Mouse (Mus musculus) neural tube, embryonic 15.5 days (tissue): ENCODE results near the gene Pla2r1. TPM values are rescaled to one million over a fixed set of nuclear protein-coding genes. Genes with fewer than 3 reads are reported as not detected.
A peak's percentile ranks its signal among the peaks of the same experiment; 100 is the strongest.

Experiments
- ATAC-seq: fragments of 200-750 bp; cut with Nextera tagmentation; 2 replicates; pipeline ENCODE4 v1.8.0; 2017; ENCODE audit warnings: mild to moderate bottlenecking, moderate TSS enrichment, moderate library complexity; ENCODE audit not compliant: low FRiP score
- H3K27ac ChIP-seq: fragments of 300-500 bp; sonication (generic); replicated peaks from 2 replicates; pipeline ENCODE4 v1.5.1; 2015; ENCODE audit warnings: mild to moderate bottlenecking, inconsistent platforms
- H3K27me3 ChIP-seq: fragments of 300-500 bp; sonication (generic); replicated peaks from 2 replicates; pipeline ENCODE4 v1.6.1; 2015; ENCODE audit warnings: inconsistent platforms
- H3K36me3 ChIP-seq: fragments of 300-500 bp; sonication (generic); 2 replicates; pipeline ENCODE4 v1.6.1; 2015; ENCODE audit warnings: inconsistent platforms
- H3K4me1 ChIP-seq: fragments of 300-500 bp; sonication (generic); 2 replicates; pipeline ENCODE4 v1.6.1; 2015; ENCODE audit warnings: inconsistent platforms
- H3K4me2 ChIP-seq: fragments of 300-500 bp; sonication (generic); 2 replicates; pipeline ENCODE4 v1.6.1; 2015; ENCODE audit warnings: inconsistent platforms, mild to moderate bottlenecking, moderate library complexity
- H3K4me3 ChIP-seq: fragments of 300-500 bp; sonication (generic); replicated peaks from 2 replicates; pipeline ENCODE4 v1.5.1; 2015; ENCODE audit warnings: mild to moderate bottlenecking, inconsistent platforms
- H3K9ac ChIP-seq: fragments of 300-500 bp; sonication (generic); replicated peaks from 2 replicates; pipeline ENCODE4 v1.6.1; 2015; ENCODE audit warnings: mild to moderate bottlenecking, inconsistent platforms
- H3K9me3 ChIP-seq: fragments of 300-500 bp; sonication (generic); replicated peaks from 2 replicates; pipeline ENCODE4 v1.6.1; 2016; ENCODE audit warnings: inconsistent platforms
- WGBS: fragments of 180-500 bp; shearing (Covaris S2); methylation state at CpG from one replicate; pipeline ENCODE4 v1.1.7; 2015; ENCODE audit warnings: mixed read lengths; 5-methylcytosine and 5-hydroxymethylcytosine counted together
- polyA plus RNA-seq: library from polyadenylated mRNA; unstranded; fragments of >200 nt; fragmentation: Nextera tagmentation; extraction: Ambion mirVana; gene quantifications from 2 replicates; pipeline ENCODE4 v1.2.1, GENCODE M21; 2015

Gene Pla2r1
- polyA plus RNA-seq, 1 experiment from 2014 or later: 0.37 TPM

GRCm38 (mm10) chr2:60392286-60392685 lies 160.8 kb downstream of the Pla2r1 start:
- Histone ChIP-seq H3K27me3 (no peaks in the 10 kb centered on the region), H3K9ac (no peak overlapping the region), H3K27ac (no peak overlapping the region), H3K4me2 (no peak overlapping the region), H3K9me3 (no peaks in the 10 kb centered on the region), H3K36me3 (no peaks in the 10 kb centered on the region), H3K4me3 (no peak overlapping the region), H3K4me1 (no peaks in the 10 kb centered on the region)
- WGBS: 89% methylated on average over 4 of the region's 4 CpGs
- no peak for ATAC-seq

GRCm38 (mm10) chr2:60387363-60387762 lies 165.7 kb downstream of the Pla2r1 start:
- H3K36me3 ChIP-seq: no peaks in the 10 kb centered on the region
- H3K27ac ChIP-seq: no peak overlapping the region
- no peak overlapping the region for H3K4me3 ChIP-seq
- H3K4me2 ChIP-seq: no peak overlapping the region
- peaks cover 6% of the 10 kb centered on the region; the same call in 1 of the 2 replicates for H3K27me3 ChIP-seq
- WGBS: 79% methylated on average over 3 of the region's 3 CpGs
- H3K9me3 ChIP-seq: no peaks in the 10 kb centered on the region
- H3K9ac ChIP-seq: no peak overlapping the region
- H3K4me1 ChIP-seq: peaks cover 10% of the 10 kb centered on the region
- ATAC-seq: no peak

- no peak overlapping the region for H3K27ac ChIP-seq
- H3K36me3 ChIP-seq: no peaks in the 10 kb centered on the region
- H3K4me2 ChIP-seq: no peak overlapping the region
- no peak overlapping the region for H3K4me3 ChIP-seq
- H3K27me3 ChIP-seq: peaks cover 10% of the 10 kb centered on the region; the same call in 1 of the 2 replicates
- no peak for ATAC-seq
- no peaks in the 10 kb centered on the region for H3K9me3 ChIP-seq
- WGBS: 92% methylated on average over 2 of the region's 2 CpGs
- H3K9ac ChIP-seq: no peak overlapping the region
- peaks cover 10% of the 10 kb centered on the region for H3K4me1 ChIP-seq
These were observed 166.3 kb downstream of the Pla2r1 start for GRCm38 (mm10) chr2:60386835-60387234.

- H3K4me1 ChIP-seq: peaks cover 10% of the 10 kb centered on the region
- H3K4me3 ChIP-seq: no peak overlapping the region
- no peaks in the 10 kb centered on the region for H3K9me3 ChIP-seq
- no peak overlapping the region for H3K4me2 ChIP-seq
- H3K9ac ChIP-seq: no peak overlapping the region
- peaks cover 10% of the 10 kb centered on the region; the same call in 1 of the 2 replicates for H3K27me3 ChIP-seq
- ATAC-seq: no peak
- no peak overlapping the region for H3K27ac ChIP-seq
- H3K36me3 ChIP-seq: no peaks in the 10 kb centered on the region
These were observed 168.4 kb downstream of the Pla2r1 start for GRCm38 (mm10) chr2:60384763-60385085.

- no peak overlapping the region for H3K4me3 ChIP-seq
- H3K4me1 ChIP-seq: peaks cover 10% of the 10 kb centered on the region
- no peak overlapping the region for H3K27ac ChIP-seq
- H3K9me3 ChIP-seq: no peaks in the 10 kb centered on the region
- no peak overlapping the region for H3K4me2 ChIP-seq
- no peak overlapping the region for H3K9ac ChIP-seq
- peaks cover 10% of the 10 kb centered on the region; the same call in 1 of the 2 replicates for H3K27me3 ChIP-seq
- no peak for ATAC-seq
- WGBS: 51% methylated on average over 7 of the region's 7 CpGs
- H3K36me3 ChIP-seq: no peaks in the 10 kb centered on the region
These were observed 168.9 kb downstream of the Pla2r1 start for GRCm38 (mm10) chr2:60384083-60384762.

- H3K36me3 ChIP-seq: no peaks in the 10 kb centered on the region
- H3K4me3 ChIP-seq: peak within 1 kb of the TSS; percentile 60
- ATAC-seq: peak; percentile 97
- no peak within 1 kb of the TSS for H3K27ac ChIP-seq
- WGBS: under 1% methylated on average over 46 of the region's 46 CpGs
- H3K27me3 ChIP-seq: peaks cover 10% of the 10 kb centered on the region; the same call in 1 of the 2 replicates
- peaks cover 10% of the 10 kb centered on the region for H3K4me1 ChIP-seq
- no peaks in the 10 kb centered on the region for H3K9me3 ChIP-seq
- H3K4me2 ChIP-seq: peak within 1 kb of the TSS; percentile 89
- H3K9ac ChIP-seq: peak within 1 kb of the TSS; percentile 30
These were observed 170.0 kb downstream of the Pla2r1 start, which contains the start of gene Ly75 for GRCm38 (mm10) chr2:60382858-60383669. Ly75 (minus strand) TSS chr2:60383303.

- Histone ChIP-seq H3K36me3 (no peaks in the 10 kb centered on the region), H3K4me2 (peak overlapping the region; percentile 89), H3K27ac (no peak overlapping the region), H3K4me1 (peaks cover 10% of the 10 kb centered on the region), H3K27me3 (peaks cover 10% of the 10 kb centered on the region; the same call in 1 of the 2 replicates), H3K9me3 (no peaks in the 10 kb centered on the region), H3K4me3 (peak overlapping the region; percentile 60), H3K9ac (no peak overlapping the region)
- no peak for ATAC-seq
- 76% methylated on average over 3 of the region's 3 CpGs for WGBS
These were observed 170.8 kb downstream of the Pla2r1 start for GRCm38 (mm10) chr2:60382346-60382745.

- Histone ChIP-seq H3K4me3 (no peak overlapping the region), H3K27ac (no peak overlapping the region), H3K9me3 (no peaks in the 10 kb centered on the region), H3K36me3 (no peaks in the 10 kb centered on the region), H3K4me1 (no peaks in the 10 kb centered on the region), H3K4me2 (no peak overlapping the region), H3K27me3 (peaks cover 3% of the 10 kb centered on the region; the same call in 1 of the 2 replicates), H3K9ac (no peak overlapping the region)
- ATAC-seq: no peak
- 88% methylated on average over 5 of the region's 5 CpGs for WGBS
These were observed 175.8 kb downstream of the Pla2r1 start for GRCm38 (mm10) chr2:60377260-60377659.

GRCm38 (mm10) chr2:60375608-60376107 lies 177.4 kb downstream of the Pla2r1 start:
- Histone ChIP-seq H3K27ac (no peak overlapping the region), H3K4me2 (no peak overlapping the region), H3K9ac (no peak overlapping the region), H3K9me3 (no peaks in the 10 kb centered on the region), H3K4me1 (no peaks in the 10 kb centered on the region), H3K4me3 (no peak overlapping the region), H3K27me3 (no peaks in the 10 kb centered on the region), H3K36me3 (no peaks in the 10 kb centered on the region)
- WGBS: 94% methylated on average over 15 of the region's 15 CpGs
- no peak for ATAC-seq

GRCm38 (mm10) chr2:60375126-60375525 lies 178.0 kb downstream of the Pla2r1 start:
- no peaks in the 10 kb centered on the region for H3K9me3 ChIP-seq
- WGBS: 93% methylated on average over 8 of the region's 8 CpGs
- H3K9ac ChIP-seq: no peak overlapping the region
- H3K4me3 ChIP-seq: no peak overlapping the region
- H3K27me3 ChIP-seq: no peaks in the 10 kb centered on the region
- H3K4me2 ChIP-seq: no peak overlapping the region
- no peaks in the 10 kb centered on the region for H3K36me3 ChIP-seq
- H3K27ac ChIP-seq: no peak overlapping the region
- ATAC-seq: no peak
- H3K4me1 ChIP-seq: no peaks in the 10 kb centered on the region

- no peak for ATAC-seq
- 89% methylated on average over 5 of the region's 5 CpGs for WGBS
- no peak overlapping the region for H3K4me2 ChIP-seq
- H3K9ac ChIP-seq: no peak overlapping the region
- H3K4me3 ChIP-seq: no peak overlapping the region
- H3K27ac ChIP-seq: no peak overlapping the region
- no peaks in the 10 kb centered on the region for H3K27me3 ChIP-seq
- H3K4me1 ChIP-seq: no peaks in the 10 kb centered on the region
- no peaks in the 10 kb centered on the region for H3K9me3 ChIP-seq
- H3K36me3 ChIP-seq: no peaks in the 10 kb centered on the region
These were observed 182.9 kb downstream of the Pla2r1 start for GRCm38 (mm10) chr2:60370188-60370587.

- Histone ChIP-seq H3K27ac (no peak overlapping the region), H3K27me3 (no peaks in the 10 kb centered on the region), H3K4me1 (no peaks in the 10 kb centered on the region), H3K36me3 (no peaks in the 10 kb centered on the region), H3K4me3 (no peak overlapping the region), H3K4me2 (no peak overlapping the region), H3K9ac (no peak overlapping the region), H3K9me3 (no peaks in the 10 kb centered on the region)
- WGBS: 94% methylated on average over 4 of the region's 4 CpGs
- ATAC-seq: no peak
These were observed 183.7 kb downstream of the Pla2r1 start for GRCm38 (mm10) chr2:60369454-60369853.
